Mouse (Mus musculus) limb, embryonic 14.5 days (tissue): Measurements from ENCODE around the gene Ppp1r3d. TPM values are rescaled to one million over a fixed set of nuclear protein-coding genes. Genes with fewer than 3 reads are reported as not detected.

ENCODE experiments used
- ATAC-seq: fragments of 200-750 bp; cut with Nextera tagmentation; 2 replicates; pipeline ENCODE4 v1.8.0; 2017; ENCODE audit warnings: low read depth, moderate number of reproducible peaks, moderate TSS enrichment; ENCODE audit not compliant: low FRiP score
- DNase-seq: peaks from one replicate; pipeline ENCODE4 v3.0.0-alpha.2; 2015; ENCODE audit warnings: low spot score
- H3K27ac ChIP-seq: fragments of 300-500 bp; sonication (generic); replicated peaks from 2 replicates; pipeline ENCODE4 v1.5.1; 2014; ENCODE audit warnings: low read depth, mild to moderate bottlenecking, low read length, moderate library complexity, mixed read lengths
- H3K27me3 ChIP-seq: fragments of 300-500 bp; sonication (generic); 2 replicates; pipeline ENCODE4 v1.6.1; 2014; ENCODE audit warnings: low read length, mixed read lengths; ENCODE audit not compliant: control insufficient read depth, insufficient read depth
- H3K36me3 ChIP-seq: fragments of 300-500 bp; sonication (generic); 2 replicates; pipeline ENCODE4 v1.6.1; 2014; ENCODE audit warnings: mild to moderate bottlenecking, low read length, moderate library complexity, mixed read lengths; ENCODE audit not compliant: control insufficient read depth, insufficient read depth
- H3K4me1 ChIP-seq: fragments of 300-500 bp; sonication (generic); 2 replicates; pipeline ENCODE4 v1.6.1; 2014; ENCODE audit warnings: antibody characterized with exemption, low read length, mixed read lengths; ENCODE audit not compliant: control insufficient read depth, insufficient read depth
- H3K4me2 ChIP-seq: fragments of 300-500 bp; sonication (generic); replicated peaks from 2 replicates; pipeline ENCODE4 v1.6.1; 2014; ENCODE audit warnings: low read depth, mild to moderate bottlenecking, low read length, moderate library complexity; ENCODE audit not compliant: severe bottlenecking
- H3K4me3 ChIP-seq: fragments of 300-500 bp; sonication (generic); replicated peaks from 2 replicates; pipeline ENCODE4 v1.5.1; 2014; ENCODE audit warnings: low read length
- H3K9ac ChIP-seq: fragments of 300-500 bp; sonication (generic); 2 replicates; pipeline ENCODE4 v1.6.1; 2014; ENCODE audit warnings: mild to moderate bottlenecking, low read depth, low read length, moderate library complexity; ENCODE audit not compliant: severe bottlenecking
- H3K9me3 ChIP-seq: fragments of 300-500 bp; sonication (generic); 2 replicates; pipeline ENCODE4 v1.6.1; 2016; ENCODE audit warnings: low read length; ENCODE audit not compliant: control insufficient read depth
- POLR2A ChIP-seq: fragments of 200-500 bp; IDR thresholded peaks from 2 replicates; pipeline ENCODE4 v1.8.0; 2012; ENCODE audit warnings: inconsistent platforms, mild to moderate bottlenecking, moderate library complexity, borderline replicate concordance; ENCODE audit not compliant: insufficient read depth, insufficient read length; ENCODE audit errors: extremely low read depth
- WGBS: fragments of 180-500 bp; shearing (Covaris S2); extraction: QIAGEN DNeasy Blood & Tissue Kit; methylation state at CpG from one replicate; pipeline ENCODE4 v1.1.7; 2014; 5-methylcytosine and 5-hydroxymethylcytosine counted together
- polyA plus RNA-seq, 2 experiments: library from polyadenylated mRNA; depleted of rRNA in 1 of 2; stranded (reverse) in 1 of 2; unstranded in 1 of 2; fragments of >200 nt; fragmentation: Nextera tagmentation in 1 of 2; extraction: Ambion mirVana in 1 of 2; gene quantifications; 2 replicates each; pipeline versions ENCODE4 v1.2.1 to v1.2.3; 2012 to 2014

The Ppp1r3d gene
- polyA plus RNA-seq (2012; rRNA removed) (3.1 and 4.0 TPM in 2 replicates), polyA plus RNA-seq (2014; fragmentation: Nextera tagmentation; extraction: Ambion mirVana) (3.9 and 4.0 TPM in 2 replicates)

GRCm38 (mm10) chr2:178414261-178415149 is at the start of gene Ppp1r3d, which contains the start of gene Fam217b:
TSS of gene Ppp1r3d (minus strand) at chr2:178414472.
TSS of gene Fam217b (plus strand) at chr2:178414524.
- H3K27ac ChIP-seq: peak within 1 kb of the TSS; percentile 48; the same call in 1 of the 2 replicates
- H3K4me1 ChIP-seq: peaks cover 12% of the 10 kb centered on the region
- ATAC-seq (peak; percentile 77), DNase-seq (peak; percentile 44)
- H3K4me2 ChIP-seq: peak within 1 kb of the TSS; percentile 99
- peak within 1 kb of the TSS; percentile 59 for H3K9ac ChIP-seq
- no peak for TF ChIP-seq POLR2A
- H3K9me3 ChIP-seq: no peaks in the 10 kb centered on the region
- H3K36me3 ChIP-seq: peaks cover 6% of the 10 kb centered on the region; the same call in 1 of the 2 replicates
- under 1% methylated on average over 30 of the region's 74 CpGs for WGBS
- H3K27me3 ChIP-seq: peaks cover 19% of the 10 kb centered on the region
- peak within 1 kb of the TSS; percentile 62 for H3K4me3 ChIP-seq

- Histone ChIP-seq H3K4me3 (no peak overlapping the region), H3K27me3 (no peaks in the 10 kb centered on the region), H3K27ac (no peak overlapping the region), H3K36me3 (no peaks in the 10 kb centered on the region), H3K9me3 (no peaks in the 10 kb centered on the region), H3K4me1 (0 out of 2 replicates have a peak, but pooled peaks cover 3% of the 10 kb centered on the region), H3K4me2 (no peak overlapping the region), H3K9ac (no peak overlapping the region)
- DNase-seq (no peak), ATAC-seq (no peak)
- no peak for TF ChIP-seq POLR2A
- WGBS: 65% methylated on average over 5 of the region's 5 CpGs
Observed at GRCm38 (mm10) chr2:178460353-178460752, 46.1 kb upstream of the Ppp1r3d start.

- TF ChIP-seq POLR2A: no peak
- no peaks in the 10 kb centered on the region for H3K36me3 ChIP-seq
- H3K27ac ChIP-seq: no peak overlapping the region
- H3K4me2 ChIP-seq: no peak overlapping the region
- no peaks in the 10 kb centered on the region for H3K27me3 ChIP-seq
- H3K9ac ChIP-seq: no peak overlapping the region
- H3K9me3 ChIP-seq: no peaks in the 10 kb centered on the region
- H3K4me1 ChIP-seq: peaks cover 11% of the 10 kb centered on the region; the same call in 1 of the 2 replicates
- ATAC-seq: no peak
- H3K4me3 ChIP-seq: no peak overlapping the region
- no peak for DNase-seq
- 80% methylated on average over 6 of the region's 6 CpGs for WGBS
Observed at GRCm38 (mm10) chr2:178457414-178457813, 43.1 kb upstream of the Ppp1r3d start.

- DNase-seq (peak; percentile 77), ATAC-seq (peak; percentile 77)
- Histone ChIP-seq H3K4me3 (no peak overlapping the region), H3K27me3 (no peaks in the 10 kb centered on the region), H3K4me2 (0 out of 2 replicates have a peak overlapping the region, but pooled peaks have one; percentile 13), H3K27ac (0 out of 2 replicates have a peak overlapping the region, but pooled peaks have one; percentile 19), H3K9ac (no peak overlapping the region), H3K9me3 (no peaks in the 10 kb centered on the region), H3K36me3 (no peaks in the 10 kb centered on the region), H3K4me1 (peaks cover 11% of the 10 kb centered on the region; the same call in 1 of the 2 replicates)
- WGBS: 9% methylated on average over 17 of the region's 17 CpGs
- TF ChIP-seq POLR2A: no peak
Observed at GRCm38 (mm10) chr2:178454664-178455516, 40.6 kb upstream of the Ppp1r3d start.

GRCm38 (mm10) chr2:178450961-178451360 is 36.7 kb upstream of the Ppp1r3d start:
- Histone ChIP-seq H3K36me3 (no peaks in the 10 kb centered on the region), H3K27me3 (no peaks in the 10 kb centered on the region), H3K9me3 (no peaks in the 10 kb centered on the region), H3K9ac (no peak overlapping the region), H3K4me1 (peaks cover 11% of the 10 kb centered on the region; the same call in 1 of the 2 replicates), H3K4me3 (no peak overlapping the region), H3K4me2 (no peak overlapping the region), H3K27ac (no peak overlapping the region)
- no peak for TF ChIP-seq POLR2A
- ATAC-seq (no peak), DNase-seq (no peak)
- WGBS: 53% methylated on average over 10 of the region's 10 CpGs
